ENCODE assay signal across 9 mouse cellular contexts in the genomic region with DNA sequence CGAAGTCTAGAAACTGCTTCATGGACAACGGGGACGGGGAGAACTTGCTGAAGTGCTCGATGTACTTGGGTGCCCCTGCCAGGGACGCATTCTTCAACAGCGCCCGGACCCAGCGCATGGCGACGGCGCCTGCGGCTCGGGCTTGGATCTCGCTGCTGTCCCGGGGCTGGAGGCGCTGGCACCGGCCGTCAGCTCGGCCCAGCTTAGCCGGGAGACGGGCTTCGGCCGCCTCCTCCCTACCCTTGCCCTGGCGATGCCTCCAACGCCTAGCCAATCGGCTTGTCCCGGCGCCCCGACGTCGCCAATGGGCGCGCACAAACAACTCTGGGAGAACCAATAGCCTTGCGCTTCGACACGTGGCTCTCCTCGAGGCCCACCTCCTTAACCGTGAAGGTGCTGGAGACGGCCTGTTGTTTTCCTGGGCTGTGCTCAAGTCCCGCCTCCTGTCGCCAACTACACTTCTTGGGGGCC. TPM values are rescaled to one million over a fixed set of nuclear protein-coding genes. Genes with fewer than 3 reads are reported as not detected.
A peak's percentile ranks its signal among the peaks of the same experiment; 100 is the strongest.
DNase-seq lines count a peak whose midpoint lies in the region; ATAC-seq and TF ChIP-seq lines count a peak whose summit lies in the region.
"Had no signal": no experiment of that assay in that cellular context is flagged by ENCODE, and none has a peak within 500 bp of the region (broad histone marks: within the 10 kb centered on the region; RNA-seq: fewer than 3 reads in every experiment).

Gene Pdk2, minus strand, starts transcription at position 216 of the 471 bp plus-strand sequence.

- H3K4me2 ChIP-seq in limb, embryonic 12.5 days = peak within 1 kb of the TSS; percentile 87
- H3K4me2 ChIP-seq in midbrain, embryonic 14.5 days (ENCODE audit: low read length) = peak within 1 kb of the TSS; percentile 88

- DNase-seq in B cell, adult 2 months = peak; percentile 88 to 90
- DNase-seq in brain, adult 2 months (ENCODE audit: low read depth, low spot score) = peak; percentile 99
- peak; percentile 97 for DNase-seq in heart, adult 8-10 months (ENCODE audit: low spot score)
- DNase-seq in kidney, adult 8-10 months = peak; percentile 98 to 99
- peak; percentile 97 for DNase-seq in midbrain, embryonic 14.5 days
- DNase-seq in spleen, adult 12 weeks (ENCODE audit: low spot score) = peak; percentile 90

- H3K4me3 ChIP-seq in embryonic fibroblast, embryonic 13.5 days (ENCODE audit: insufficient read depth, low read length) = peak within 1 kb of the TSS; percentile 72
- peak within 1 kb of the TSS; percentile 80 for H3K4me3 ChIP-seq in limb, embryonic 12.5 days (replicated peaks)
- peak within 1 kb of the TSS; percentile 73 for H3K4me3 ChIP-seq in midbrain, embryonic 14.5 days (replicated peaks; ENCODE audit: low read depth, low read length)

- no peak within 1 kb of the TSS for H3K27ac ChIP-seq in embryonic fibroblast, embryonic 13.5 days (ENCODE audit: insufficient read depth, low read length)
- H3K27ac ChIP-seq in limb, embryonic 12.5 days = peak within 1 kb of the TSS; percentile 79
- H3K27ac ChIP-seq in midbrain, embryonic 14.5 days (replicated peaks; ENCODE audit: low read depth, low read length) = 0 out of 2 replicates have a peak within 1 kb of the TSS, but pooled peaks have one; percentile 37

- peaks cover 26% of the 10 kb centered on the region for H3K36me3 ChIP-seq in limb, embryonic 12.5 days
- peaks cover 8% of the 10 kb centered on the region for H3K36me3 ChIP-seq in midbrain, embryonic 14.5 days (ENCODE audit: control insufficient read depth, insufficient read depth, low read length)

- H3K9ac ChIP-seq in limb, embryonic 12.5 days (replicated peaks) = peak within 1 kb of the TSS; percentile 66
- peak within 1 kb of the TSS; percentile 64 for H3K9ac ChIP-seq in midbrain, embryonic 14.5 days (replicated peaks; ENCODE audit: low read length)

- TF ChIP-seq POLR2A in embryonic fibroblast, embryonic 13.5 days (IDR thresholded peaks at IDR 0.05; ENCODE audit: low read depth, low read length) = peak; percentile 62

- H3K27me3 ChIP-seq in limb, embryonic 12.5 days = peaks cover 10% of the 10 kb centered on the region; the same call in 1 of the 2 replicates
- no peaks in the 10 kb centered on the region; the same call in 1 of the 2 replicates for H3K27me3 ChIP-seq in midbrain, embryonic 14.5 days (ENCODE audit: control insufficient read depth, insufficient read depth, low read length)

- H3K9me3 ChIP-seq in limb, embryonic 12.5 days = no peaks in the 10 kb centered on the region
- no peaks in the 10 kb centered on the region for H3K9me3 ChIP-seq in midbrain, embryonic 14.5 days (ENCODE audit: control insufficient read depth, low read length)

- peak; percentile 98 for ATAC-seq in limb, embryonic 12.5 days (ENCODE audit: insufficient number of reproducible peaks, insufficient read depth, low FRiP score, low TSS enrichment, low read depth)
- ATAC-seq in midbrain, embryonic 14.5 days (ENCODE audit: low FRiP score, low TSS enrichment) = peak; percentile 97

- no peak for TF ChIP-seq CTCF in embryonic fibroblast, embryonic 13.5 days (IDR thresholded peaks at IDR 0.05; ENCODE audit: borderline replicate concordance, insufficient read depth, low read length)

- WGBS in limb, embryonic 12.5 days = under 1% methylated on average over 41 of the region's 41 CpGs
- under 1% methylated on average over 41 of the region's 41 CpGs for WGBS in midbrain, embryonic 14.5 days

- no peaks in the 10 kb centered on the region for H3K4me1 ChIP-seq in embryonic fibroblast, embryonic 13.5 days (ENCODE audit: control insufficient read depth, insufficient read depth, low read length)
- H3K4me1 ChIP-seq in limb, embryonic 12.5 days (replicated peaks) = peaks cover 18% of the 10 kb centered on the region
- H3K4me1 ChIP-seq in midbrain, embryonic 14.5 days (ENCODE audit: control insufficient read depth, insufficient read depth, low read length) = peaks cover 12% of the 10 kb centered on the region

RNA-seq across cellular contexts. Expression of gene Pdk2, which starts in this region (rescaled TPM):
- 8.6 and 10.0 TPM in 2 replicates for polyA plus RNA-seq in embryonic fibroblast, embryonic 13.5 days (2011; ENCODE audit: insufficient read length, low read depth, missing spikeins)
- 100 to 1,000 TPM; 469 to 545 (median 504) TPM for total RNA-seq in heart, adult 8-10 months (2022)
- 21.9 and 22.4 TPM in 2 replicates for polyA plus RNA-seq in limb, embryonic 12.5 days (2016; fragmentation: Nextera tagmentation; extraction: Ambion mirVana)
- 21.5 and 22.7 TPM in 2 replicates for polyA plus RNA-seq in midbrain, embryonic 14.5 days (2014; fragmentation: Nextera tagmentation; extraction: Ambion mirVana)
- total RNA-seq: CH12.LX had no signal
